Mouse (Mus musculus) CD4-positive helper T cell, adult 2 months (primary cell): ENCODE measurements at regions not wholly inside any gene's neighbourhood (a gene's known extent, or its start where the extent isn't known, plus 50 kb on each side); places are given as distances from the start of the nearest gene placed in this dataset.

Experiments used
- DNase-seq: peaks from one replicate; pipeline ENCODE4 v3.0.0-alpha.2; 2012; ENCODE audit warnings: low read depth, missing footprints, low spot score

DNA sequence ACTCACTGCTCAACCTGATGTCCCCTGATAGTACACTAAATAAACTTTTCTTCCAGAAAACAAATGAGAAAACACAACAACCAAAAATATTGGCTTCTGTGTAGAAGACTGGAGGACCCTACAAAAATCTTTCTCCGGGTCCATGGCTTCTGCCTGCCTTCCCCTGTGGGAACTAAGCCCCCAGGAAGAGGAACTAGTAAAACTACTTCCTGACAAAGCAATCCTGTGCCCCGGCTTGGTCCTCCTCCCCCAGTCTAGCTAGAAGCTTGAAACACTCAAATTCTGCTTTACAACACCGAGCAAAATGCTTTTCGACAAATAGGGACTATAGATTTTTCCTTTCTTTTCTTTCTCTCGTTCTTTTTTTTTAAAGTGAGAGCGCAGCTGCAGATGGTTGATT is 51.3 kb upstream of the Mki67 start:
- no peak for DNase-seq

DNA sequence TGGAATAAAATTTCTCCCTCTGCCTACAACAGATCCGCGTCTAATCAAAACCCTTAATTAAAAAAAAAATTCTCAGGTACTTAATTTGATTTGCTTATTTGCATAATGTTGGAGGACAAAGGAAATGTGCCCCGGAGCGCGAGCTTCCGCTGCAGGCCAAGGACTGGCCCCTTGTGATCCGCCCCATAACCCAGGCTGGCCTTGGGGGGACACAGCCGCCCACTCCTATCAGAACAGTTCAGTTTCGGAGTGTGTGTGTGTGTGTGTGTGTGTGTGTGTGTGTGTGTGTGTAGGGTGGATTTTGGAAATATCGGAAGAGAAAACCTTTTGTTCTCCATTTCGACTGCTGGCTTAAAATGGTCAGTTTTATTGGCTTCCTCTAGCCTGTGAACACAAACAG is 51.9 kb upstream of the Mki67 start:
- no peak for DNase-seq

DNA sequence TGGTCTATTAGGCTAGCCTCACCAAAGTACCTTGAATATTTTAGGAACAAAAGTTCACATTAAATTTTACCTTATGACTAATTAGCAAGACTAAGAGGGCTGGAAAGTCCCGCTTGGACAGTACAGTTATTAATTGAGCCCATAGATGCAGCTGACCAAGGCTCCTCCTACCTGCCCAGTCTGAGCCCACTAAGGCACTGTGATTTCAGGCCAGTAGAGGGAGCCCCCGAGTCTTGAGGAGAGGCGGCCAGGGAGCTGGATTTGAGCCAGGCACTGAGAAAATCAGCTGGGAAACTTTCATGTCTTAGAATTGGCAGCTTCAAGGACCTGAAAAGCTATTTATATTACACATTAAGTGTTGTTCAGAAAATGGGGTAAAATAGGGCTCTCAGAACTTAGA is 52.4 kb upstream of the Mki67 start:
- DNase-seq: peak; percentile 41

DNA sequence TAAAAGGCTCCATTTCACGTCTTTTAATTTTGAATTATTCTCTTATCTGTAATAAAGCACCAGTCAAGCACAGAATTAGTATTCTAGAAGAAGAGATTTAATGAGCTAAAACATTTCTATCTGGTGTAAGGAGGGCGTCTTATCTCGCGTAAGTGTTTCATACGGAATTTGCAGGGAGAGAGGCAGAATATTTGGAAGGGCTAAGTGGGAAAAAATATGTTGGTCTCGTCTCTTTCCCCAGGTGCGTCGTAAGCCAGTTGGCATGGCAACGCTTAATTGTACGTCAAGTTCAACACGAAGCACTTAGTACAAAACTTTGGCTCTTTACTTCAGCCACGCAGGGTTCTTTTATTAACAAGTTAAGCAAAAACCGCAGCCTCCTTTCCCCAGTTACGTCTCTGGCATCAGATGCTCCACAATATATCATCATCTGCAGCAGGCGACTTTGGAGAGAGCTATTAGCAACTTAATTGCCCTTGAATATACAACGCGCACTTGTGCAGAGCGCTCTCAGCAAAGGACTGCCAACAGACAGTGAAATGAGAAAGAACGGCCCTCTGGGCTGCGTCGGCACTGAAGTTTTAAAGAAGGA is 53.0 kb upstream of the Mki67 start:
- no peak for DNase-seq

DNA sequence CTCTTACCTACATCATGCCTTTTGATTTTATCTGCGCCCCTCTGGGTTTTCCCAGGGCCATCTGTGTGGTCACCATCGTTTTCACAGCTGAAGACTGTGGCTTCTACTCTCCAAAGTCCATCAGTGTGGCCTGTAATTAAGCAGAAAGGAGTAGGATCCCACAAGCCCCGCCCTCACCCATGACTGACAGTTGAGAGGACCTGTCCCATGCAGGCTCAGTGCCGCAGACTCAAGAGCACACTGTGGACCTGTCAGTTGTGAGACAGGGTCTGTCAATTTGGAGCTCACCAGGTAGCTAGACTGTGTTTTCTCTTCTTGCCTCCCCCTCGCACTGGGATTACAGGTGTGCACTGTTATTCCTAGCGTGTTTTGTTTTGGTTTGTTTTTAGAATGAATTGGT is 53.9 kb upstream of the Mki67 start:
- no peak for DNase-seq

DNA sequence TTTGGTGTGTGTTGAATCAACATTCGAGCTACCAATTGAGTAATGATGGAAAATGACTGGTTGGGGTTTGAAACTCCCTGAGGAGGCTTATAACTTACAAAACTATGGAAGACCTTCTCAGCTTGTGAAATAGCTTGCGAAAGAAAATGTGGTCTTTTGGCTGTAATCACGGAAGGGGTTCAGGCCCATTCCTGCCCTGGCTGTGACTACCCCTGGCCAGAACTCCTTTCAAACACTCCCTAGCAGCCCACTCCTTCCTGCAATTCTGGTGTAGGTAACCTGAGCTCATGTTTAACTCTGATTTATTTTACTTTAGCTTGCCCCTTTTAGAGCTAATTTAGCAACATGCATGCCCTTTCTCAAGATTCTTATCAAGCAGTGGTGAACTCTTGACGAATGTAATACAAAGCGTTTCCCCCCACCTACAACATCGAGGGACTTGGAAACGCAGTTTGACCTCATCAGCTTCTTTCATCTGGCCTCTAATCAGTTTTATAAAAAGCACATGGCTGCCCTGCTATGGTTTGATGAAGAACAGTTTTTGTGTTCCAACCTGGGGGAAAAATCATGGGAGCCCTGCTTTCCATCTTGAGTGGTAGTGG is 59.8 kb upstream of the Mki67 start:
- no peak for DNase-seq

DNA sequence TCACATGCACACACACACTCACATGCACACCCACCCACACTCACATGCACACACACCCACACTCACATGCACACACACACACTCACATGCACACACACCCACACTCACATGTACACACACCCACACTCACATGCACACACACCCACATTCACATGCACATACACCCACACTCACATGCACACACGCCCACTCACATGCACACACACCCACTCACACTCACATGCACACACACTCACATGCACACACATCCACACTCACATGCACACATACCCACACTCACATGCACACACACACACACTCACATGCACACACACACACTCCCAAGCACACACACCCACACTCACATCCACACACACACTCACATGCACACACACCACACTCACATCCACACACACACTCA is 74.0 kb upstream of the Mki67 start:
- no peak for DNase-seq

DNA sequence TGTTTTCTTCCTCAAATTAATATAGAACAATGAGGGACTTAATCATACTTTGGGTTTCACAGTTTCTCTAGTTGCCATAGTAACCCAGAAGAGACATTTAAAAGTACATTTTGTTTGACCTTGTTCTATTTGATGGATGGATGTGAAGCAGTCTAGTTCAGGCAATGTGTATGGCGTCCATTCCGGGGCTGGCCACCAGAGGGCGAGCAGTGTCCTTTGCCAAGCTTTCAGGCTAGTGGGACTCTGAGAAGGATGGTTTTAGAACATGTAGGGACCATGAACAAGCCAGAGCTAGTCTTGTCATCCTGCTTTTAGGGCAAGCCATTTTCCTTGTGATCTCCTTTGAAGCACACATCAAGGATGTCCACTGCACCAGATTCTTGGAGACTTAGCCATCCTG is 74.8 kb upstream of the Mki67 start:
- DNase-seq: peak; percentile 27

DNA sequence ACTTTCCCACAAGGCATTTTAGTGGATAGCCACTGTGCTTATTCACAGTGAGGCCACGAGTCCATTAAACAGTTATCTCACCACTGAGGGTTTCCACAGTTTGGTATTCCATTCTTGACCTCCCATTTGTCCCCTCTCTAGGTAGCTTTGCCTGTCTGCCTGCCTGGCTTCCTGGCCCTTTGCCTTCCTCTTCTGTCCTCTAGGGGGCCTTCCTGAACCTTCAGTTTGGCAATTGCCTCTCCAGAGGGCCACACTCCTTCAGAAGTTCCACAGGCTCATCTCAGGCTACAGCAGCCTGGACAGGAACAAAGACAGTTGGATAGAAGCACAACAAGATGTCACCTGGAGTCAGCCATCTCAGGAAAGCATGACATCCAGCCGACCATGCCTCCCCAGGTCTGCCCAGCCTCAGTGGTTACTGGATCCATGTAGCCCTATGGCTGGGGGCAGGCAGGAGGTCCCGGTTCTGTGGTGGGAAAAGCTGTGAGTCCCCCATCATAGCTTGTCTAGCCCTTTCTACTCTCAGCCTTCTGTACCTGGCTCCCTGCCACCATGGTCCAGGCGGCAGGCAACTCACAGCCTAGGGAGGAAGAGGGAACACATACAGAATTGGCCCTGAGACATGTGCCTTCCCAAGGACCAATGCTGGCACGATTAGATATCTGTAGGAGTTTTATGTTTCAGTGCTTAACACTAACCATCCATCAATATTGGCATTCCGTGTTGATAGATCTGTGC is 76.0 kb upstream of the Mki67 start:
- DNase-seq: no peak

DNA sequence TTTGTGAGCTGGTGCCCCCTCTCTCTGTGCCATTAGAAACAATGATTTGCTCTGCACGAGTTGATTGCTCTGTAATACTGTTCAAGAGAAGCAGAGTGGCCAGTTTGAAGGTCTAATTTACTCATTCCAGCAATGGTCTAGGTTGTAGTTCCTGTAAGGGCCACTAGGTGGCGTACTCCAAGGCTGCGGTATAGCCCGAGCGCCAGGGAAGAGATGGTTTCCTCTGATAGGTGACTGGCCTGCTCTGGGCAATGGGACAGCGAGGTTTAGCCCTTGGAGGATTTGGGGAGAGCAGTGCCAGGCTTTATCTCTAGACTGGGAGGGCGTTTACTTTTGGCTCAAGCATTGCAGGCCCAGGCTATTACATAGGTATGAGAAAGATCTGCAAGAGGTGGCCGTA is 76.8 kb upstream of the Mki67 start:
- peak; percentile 18 for DNase-seq

DNA sequence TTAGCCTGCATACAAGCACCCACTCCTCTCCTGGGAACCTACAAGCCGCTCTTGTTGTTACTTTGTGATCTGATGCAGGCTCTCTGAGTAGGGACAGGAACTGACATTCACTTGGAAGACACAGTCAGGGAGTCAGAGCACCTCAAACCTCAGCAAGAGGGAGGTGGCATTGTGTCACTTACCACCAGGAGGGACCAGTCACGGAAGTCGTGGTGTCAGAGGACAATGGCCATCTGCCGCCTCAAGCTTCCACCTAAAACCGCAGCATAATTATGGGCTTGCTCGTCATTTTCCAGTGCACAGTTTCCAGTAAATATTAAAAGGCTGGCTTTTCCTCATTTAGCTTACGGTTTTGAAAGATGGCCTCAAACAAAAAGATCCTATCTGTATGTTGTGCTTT is 78.1 kb upstream of the Mki67 start:
- DNase-seq: no peak

DNA sequence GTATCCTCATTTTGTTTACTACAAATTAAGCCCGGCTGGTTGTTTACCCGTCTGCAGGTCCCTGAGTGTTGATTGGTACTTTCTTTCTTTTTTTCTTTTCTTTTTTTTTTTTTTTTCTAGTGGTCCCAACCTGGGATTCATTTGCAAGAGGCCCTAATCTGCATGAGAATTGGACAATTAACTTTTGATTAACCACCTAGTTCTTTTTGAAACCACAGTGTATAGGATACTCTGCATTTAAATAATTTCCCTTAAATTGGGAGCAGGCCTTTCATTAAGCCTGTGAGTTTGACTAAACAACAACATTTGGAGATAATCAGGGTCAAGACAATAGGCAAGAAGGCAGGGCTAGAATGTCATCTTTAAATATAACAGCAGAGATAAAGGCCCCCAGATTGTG is 78.5 kb upstream of the Mki67 start:
- DNase-seq: no peak

DNA sequence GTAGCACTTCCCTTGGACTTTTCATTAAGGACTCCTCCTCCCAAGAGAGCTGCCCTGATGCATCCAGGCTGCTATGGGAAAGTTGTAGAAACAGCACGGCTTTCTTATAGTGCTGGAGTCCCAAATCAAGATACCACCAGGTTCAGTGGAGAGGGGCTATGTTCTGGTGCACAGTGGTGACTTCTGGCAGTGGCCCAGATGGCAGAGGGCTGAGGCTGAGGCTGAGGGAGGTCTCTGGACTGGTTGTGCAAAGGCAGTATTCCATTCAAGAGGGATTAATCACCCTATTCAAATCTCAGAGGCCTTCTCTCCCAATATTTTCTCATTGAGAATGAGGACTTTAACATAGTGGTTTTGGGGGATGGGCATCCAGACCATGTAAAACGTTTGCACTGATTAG is 82.3 kb upstream of the Mki67 start:
- no peak for DNase-seq

DNA sequence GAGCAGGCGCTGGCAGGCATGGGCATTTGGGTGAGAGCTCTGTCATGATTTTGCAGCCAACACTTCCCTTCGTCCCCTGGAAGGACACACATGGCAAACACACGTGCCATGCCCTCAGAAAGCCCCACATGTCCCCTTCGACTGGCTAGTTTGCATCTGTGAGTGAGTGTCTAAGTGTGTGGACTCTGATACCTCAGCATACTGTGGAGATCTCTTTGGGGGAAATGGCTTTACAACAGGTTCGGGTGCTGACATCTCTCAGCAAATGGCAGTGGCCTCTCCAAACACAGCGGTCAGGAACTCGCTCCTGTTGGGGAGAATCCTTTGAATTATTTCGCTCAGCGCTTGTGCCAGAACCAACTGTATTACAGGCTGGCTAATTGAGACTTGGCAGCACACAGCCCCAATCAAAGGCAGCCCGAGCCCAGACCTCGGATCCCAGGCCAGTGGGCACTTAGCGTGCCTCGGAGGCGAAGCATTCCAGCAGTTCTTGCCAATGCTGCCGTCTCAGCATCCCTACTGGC is 86.5 kb upstream of the Mki67 start:
- DNase-seq: no peak

DNA sequence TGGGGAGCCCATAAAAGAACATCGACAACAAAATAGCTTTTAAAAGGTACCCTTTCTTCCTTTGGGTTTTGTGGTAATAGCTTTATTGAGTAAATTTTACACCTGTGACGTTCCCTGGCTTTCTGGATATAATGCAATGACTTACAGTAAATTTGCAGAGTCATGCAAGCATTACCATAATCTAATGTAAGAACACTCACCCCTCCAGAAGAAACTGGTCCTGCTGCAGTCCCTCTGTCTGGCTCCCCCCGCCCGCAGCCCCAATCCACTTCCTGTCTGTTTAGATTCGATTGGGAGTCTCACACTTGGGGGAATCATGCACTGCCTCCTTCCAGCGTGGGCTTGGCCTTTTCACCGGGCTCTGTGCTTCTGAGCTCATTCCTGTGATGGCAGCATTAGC is 88.6 kb upstream of the Mki67 start:
- DNase-seq: no peak

DNA sequence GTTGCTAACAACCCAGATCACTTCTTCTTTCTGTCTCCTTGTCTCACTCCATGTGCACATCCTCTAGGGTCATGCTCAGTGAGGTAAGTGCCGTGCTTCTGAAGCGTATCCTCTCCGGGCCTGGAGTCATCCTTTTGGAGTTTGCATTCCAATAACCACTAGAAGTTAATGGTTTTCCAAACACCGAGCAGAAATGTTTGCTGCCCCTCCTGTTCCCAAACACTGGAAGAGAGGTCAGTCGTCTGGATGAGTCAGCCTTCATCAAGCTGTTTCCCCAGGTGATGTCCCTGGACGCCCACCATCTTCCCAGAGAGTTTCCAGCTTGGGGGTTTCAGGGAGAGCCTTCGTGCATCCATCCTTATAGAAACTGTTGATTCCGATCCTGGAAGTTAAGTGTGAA is 90.0 kb upstream of the Mki67 start:
- DNase-seq: no peak

DNA sequence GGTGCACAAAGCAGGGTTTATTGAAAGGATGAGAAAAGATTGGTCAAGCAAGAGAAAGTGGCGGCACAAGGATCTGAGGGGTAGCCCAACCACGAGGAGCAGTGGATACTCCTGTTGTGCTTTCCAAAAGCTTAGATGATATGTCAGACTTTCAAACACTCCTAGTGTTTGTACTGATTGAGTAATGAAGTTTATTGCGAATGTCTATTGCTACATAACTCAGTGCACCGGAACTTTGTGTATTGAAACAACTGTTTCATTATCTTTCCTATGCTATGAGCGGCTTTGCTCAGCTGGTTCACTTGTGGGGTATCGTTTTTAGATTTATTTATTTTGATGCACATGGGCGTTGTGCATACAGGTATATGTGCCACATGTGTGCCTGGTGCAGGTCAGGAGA is 90.5 kb upstream of the Mki67 start:
- DNase-seq: no peak

DNA sequence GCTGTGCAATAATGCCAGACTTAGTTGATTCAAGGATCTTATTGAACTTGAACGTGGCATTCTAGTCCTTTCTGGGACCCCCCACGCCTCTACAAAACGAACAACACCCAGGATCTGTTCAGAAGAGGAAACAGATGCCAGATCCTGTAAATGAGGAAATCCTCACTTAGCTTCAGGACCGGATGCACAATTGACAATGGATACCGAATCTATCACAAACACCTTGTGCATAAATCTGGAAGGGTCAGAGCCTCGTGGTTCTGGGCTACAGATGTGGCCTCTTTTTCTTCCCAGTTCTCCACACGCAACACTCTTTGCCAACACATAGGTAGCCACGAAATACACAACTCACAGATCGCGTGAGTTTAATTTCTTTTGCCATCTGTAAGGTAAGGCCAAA is 93.0 kb upstream of the Mki67 start:
- DNase-seq: no peak

DNA sequence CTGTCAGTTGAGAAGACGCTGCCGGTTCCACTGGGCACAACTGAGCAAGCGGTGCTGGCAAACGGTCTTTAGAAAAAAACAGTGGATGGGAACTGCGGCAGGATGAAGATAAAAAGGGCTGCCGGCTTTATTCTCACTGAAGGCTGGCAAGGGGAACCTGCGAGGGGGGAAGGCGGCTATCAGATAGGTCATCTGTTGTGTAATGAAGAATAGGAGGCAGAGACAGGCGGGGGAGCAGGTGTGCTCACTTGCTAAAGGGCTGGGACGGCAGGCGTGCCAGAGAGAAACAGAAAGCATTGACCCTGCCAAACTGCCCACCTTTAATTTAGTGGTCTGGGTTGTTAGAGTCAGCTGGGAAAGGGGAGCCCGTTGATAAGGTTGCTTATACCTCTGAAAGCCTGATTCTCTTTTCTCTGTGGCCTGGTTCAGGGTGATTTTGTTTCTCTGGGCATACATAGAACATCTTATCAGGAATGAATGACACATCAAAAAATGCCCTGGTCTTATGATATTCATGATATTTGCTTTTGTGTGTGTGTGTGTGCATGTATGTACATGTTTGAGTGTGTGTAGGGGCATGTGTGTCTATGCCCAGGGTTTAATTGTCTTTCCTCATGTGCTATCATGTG is 93.7 kb upstream of the Mki67 start:
- no peak for DNase-seq

DNA sequence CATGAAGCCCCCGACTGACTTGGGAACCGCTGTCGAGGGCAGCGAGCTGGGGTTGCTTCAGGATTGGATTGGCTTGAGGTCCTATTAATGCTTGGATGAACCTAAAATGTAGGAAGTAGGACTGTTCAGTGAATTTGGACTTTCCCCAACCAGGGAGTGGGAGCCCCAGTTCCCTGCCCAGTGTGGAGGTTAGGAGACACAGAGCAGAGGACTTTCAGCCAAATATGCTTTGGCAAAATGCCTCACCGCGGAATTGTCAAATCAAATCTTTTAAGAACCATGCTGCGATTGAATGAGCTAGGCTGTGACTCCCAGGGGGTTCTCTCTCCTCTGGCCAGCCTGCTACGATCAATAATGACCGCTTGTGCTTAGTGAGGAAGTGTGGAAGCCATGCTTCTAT is 94.8 kb upstream of the Mki67 start:
- no peak for DNase-seq

DNA sequence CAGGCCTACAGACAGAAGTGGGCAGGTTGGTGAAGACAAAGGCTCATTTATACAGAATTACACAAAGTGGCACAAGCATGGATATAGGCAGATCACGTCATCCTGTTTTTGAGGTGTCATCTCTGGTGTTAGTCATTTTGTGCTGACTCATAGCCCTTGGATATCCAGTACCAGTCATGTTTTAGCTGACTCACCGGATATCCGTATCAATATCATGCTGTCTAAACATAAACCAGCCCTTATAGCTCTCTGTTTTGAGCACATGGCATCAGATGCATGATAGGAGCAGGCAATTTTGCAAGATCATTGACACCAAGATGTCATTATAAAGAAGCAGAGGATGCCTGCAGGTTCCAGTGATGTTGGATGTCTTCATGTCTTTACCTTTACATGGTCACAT is 97.5 kb upstream of the Mki67 start:
- DNase-seq: no peak

DNA sequence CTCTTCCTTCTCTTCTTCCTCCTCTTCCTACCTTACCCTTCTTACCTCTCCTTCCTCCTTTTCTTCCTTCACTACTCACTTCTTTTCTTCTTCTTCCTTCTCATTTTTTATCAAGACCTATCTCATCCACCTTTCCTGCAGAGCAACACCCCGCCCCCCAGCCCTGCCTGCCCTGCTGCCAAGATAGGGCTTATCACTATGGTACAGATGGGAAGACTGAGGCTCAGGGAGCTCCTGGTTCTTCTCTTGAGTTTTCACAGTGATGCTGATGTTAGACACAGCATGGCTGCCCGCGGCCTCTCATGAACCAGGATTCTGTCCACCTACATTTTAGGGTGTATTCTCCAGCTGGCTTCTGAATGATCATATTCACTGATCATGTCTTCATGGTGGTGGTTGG is 100.0 kb upstream of the Mki67 start:
- DNase-seq: no peak

DNA sequence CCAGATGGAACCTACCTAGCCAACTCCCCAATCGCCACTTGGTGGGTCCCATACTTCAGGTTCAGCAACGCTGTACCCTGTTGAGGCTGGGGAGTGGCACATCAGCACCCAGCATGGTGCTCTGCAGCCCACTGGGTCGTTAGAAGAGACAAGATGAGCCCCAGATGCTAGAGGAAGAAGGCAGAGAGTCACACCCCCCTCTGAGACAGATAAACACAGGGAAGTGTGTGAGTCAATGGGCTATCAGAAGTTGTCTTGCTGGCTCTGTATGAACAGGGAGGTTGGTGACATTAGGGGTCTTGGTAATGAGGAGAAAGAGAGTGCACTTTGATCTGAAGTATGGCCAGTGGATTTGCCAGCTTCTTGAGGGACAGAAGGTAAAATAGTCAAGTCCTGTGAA is 101.7 kb upstream of the Mki67 start:
- no peak for DNase-seq
